ENCODE assay signal across 11 mouse cellular contexts in the genomic region with DNA sequence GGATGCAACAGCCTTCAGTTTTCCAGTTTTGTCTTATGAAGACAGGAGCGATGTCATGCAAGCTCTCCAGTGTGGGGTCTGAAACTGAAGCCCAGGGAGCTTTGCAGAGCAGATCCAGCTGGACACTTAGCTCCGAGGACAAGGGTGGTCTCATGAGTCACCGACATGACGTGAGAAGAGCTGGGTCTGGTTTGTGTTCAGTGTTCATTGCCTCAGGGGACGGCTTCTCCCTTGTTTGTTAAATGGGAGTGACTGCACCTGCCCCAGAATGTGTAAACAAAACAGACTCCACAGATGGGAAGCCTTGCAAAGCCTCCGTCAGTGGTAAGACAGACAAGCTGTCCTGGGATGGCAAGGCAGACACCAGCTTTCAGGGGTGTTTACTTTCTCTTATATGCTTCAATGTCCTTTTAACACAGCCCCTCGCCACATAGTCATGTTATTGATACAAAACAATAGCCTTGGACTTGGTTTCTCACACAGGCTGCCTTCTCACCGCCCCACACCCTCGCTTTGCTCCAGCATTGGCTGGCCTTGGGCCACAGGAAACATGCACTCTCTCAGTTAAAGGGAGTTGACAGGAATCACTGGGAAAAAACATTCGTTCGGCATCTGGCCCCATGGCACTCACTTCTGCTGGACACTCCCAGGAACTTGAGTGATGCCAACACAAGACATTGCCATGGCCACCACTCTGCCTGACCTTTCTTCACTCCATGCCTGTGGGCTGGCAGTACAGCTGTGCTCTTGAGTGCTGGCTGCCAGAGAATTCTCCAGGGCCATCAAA. TPM values are rescaled to one million over a fixed set of nuclear protein-coding genes. Genes with fewer than 3 reads are reported as not detected.
DNase-seq lines count a peak whose midpoint lies in the region; ATAC-seq lines count a peak whose summit lies in the region.
"Had no signal": no experiment of that assay in that cellular context is flagged by ENCODE, and none has a peak within 500 bp of the region (broad histone marks: within the 10 kb centered on the region; RNA-seq: fewer than 3 reads in every experiment).

No protein-coding gene starts in this region.

- peak overlapping the region; percentile 75 for H3K27ac ChIP-seq in stomach, embryonic 16.5 days (ENCODE audit: low read length)
- H3K27ac ChIP-seq in forebrain, embryonic 13.5 days = no peak overlapping the region
- H3K27ac ChIP-seq: layer of hippocampus, adult 2 months had no signal

- no peaks in the 10 kb centered on the region for H3K27me3 ChIP-seq in stomach, embryonic 16.5 days (ENCODE audit: control insufficient read depth, insufficient read depth, low read length)
- H3K27me3 ChIP-seq in forebrain, embryonic 13.5 days = no peaks in the 10 kb centered on the region

- ATAC-seq in stomach, embryonic 16.5 days (ENCODE audit: insufficient read depth, low FRiP score) = peak; percentile 85
- ATAC-seq in forebrain, embryonic 13.5 days = no peak

- peak; percentile 34 for DNase-seq in adrenal gland, adult 2 months
- DNase-seq in adrenal gland, postnatal 4 days (ENCODE audit: low spot score in 2 of 2) = no peak
- peak; percentile 26 for DNase-seq in ovary, postnatal 14 days (ENCODE audit: low spot score)
- DNase-seq in ovary, postnatal 36 days (ENCODE audit: low spot score) = no peak
- DNase-seq in heart, postnatal 36 days = peak; percentile 18 to 28
- DNase-seq in layer of hippocampus, adult 11-12 months (ENCODE audit: low spot score) = no peak

- intact Hi-C loops in heart, postnatal 36 days (cut with DNase I) = no loop called here

- no peak overlapping the region for H3K9ac ChIP-seq in stomach, embryonic 16.5 days (ENCODE audit: low read length)
- H3K9ac ChIP-seq in forebrain, embryonic 13.5 days = no peak overlapping the region

- 14% methylated on average over 11 of the region's 11 CpGs for WGBS in stomach, embryonic 16.5 days
- WGBS in forebrain, embryonic 13.5 days = 73% methylated on average over 11 of the region's 11 CpGs

- H3K4me1 ChIP-seq in stomach, embryonic 16.5 days (ENCODE audit: control insufficient read depth, insufficient read depth, low read length) = peaks cover 26% of the 10 kb centered on the region
- no peaks in the 10 kb centered on the region for H3K4me1 ChIP-seq in forebrain, embryonic 13.5 days

- no peak overlapping the region for H3K4me3 ChIP-seq in stomach, embryonic 16.5 days (replicated peaks; ENCODE audit: low read length)
- H3K4me3 ChIP-seq in forebrain, embryonic 13.5 days = no peak overlapping the region
- H3K4me3 ChIP-seq: layer of hippocampus, adult 2 months; myocyte had no signal

- peak overlapping the region; percentile 11; the same call in 1 of the 2 replicates for H3K4me2 ChIP-seq in stomach, embryonic 16.5 days (ENCODE audit: low read depth, low read length)
- no peak overlapping the region for H3K4me2 ChIP-seq in forebrain, embryonic 13.5 days

- no peaks in the 10 kb centered on the region for H3K9me3 ChIP-seq in stomach, embryonic 16.5 days (replicated peaks; ENCODE audit: control insufficient read depth, low read length)
- no peaks in the 10 kb centered on the region for H3K9me3 ChIP-seq in forebrain, embryonic 13.5 days (replicated peaks)

- no peaks in the 10 kb centered on the region for H3K36me3 ChIP-seq in stomach, embryonic 16.5 days (ENCODE audit: control insufficient read depth, insufficient read depth, low read length)
- no peaks in the 10 kb centered on the region for H3K36me3 ChIP-seq in forebrain, embryonic 13.5 days (ENCODE audit: poor library complexity, severe bottlenecking)

RNA-seq across cellular contexts. Expression of gene Fermt1, which starts 44.3 kb away (rescaled TPM):
- total RNA-seq in adrenal gland, adult 2 months (2021) = not detected
- not detected in 2 replicates for polyA plus RNA-seq in adrenal gland, adult 2 months (2012; rRNA removed)
- total RNA-seq in adrenal gland, postnatal 4 days (2021) = 1 to 10 TPM in 1 of 2 experiments, not detected in 1; 1.9 TPM
- total RNA-seq in heart, postnatal 36 days (2021) = not detected
- polyA plus RNA-seq in stomach, embryonic 16.5 days (2015; fragmentation: Nextera tagmentation; extraction: Ambion mirVana) = 45.0 and 50.9 TPM in 2 replicates
- 0.04 TPM in 1 of 2 replicates, not detected in the other for polyA plus RNA-seq in forebrain, embryonic 13.5 days (2015; fragmentation: Nextera tagmentation; extraction: Ambion mirVana)
- total RNA-seq: gastrocnemius, postnatal 36 days had no signal
- polyA plus RNA-seq: myocyte had no signal

Comparison
In these comparisons a context has a peak if more than half of its experiments do, and no peak if none do; other contexts are left out.
1. DNase-seq: peak in adrenal gland, adult 2 months (single experiment), ovary, postnatal 14 days (single experiment) and heart, postnatal 36 days (2 of 2); none in adrenal gland, postnatal 4 days (0 of 2), ovary, postnatal 36 days (single experiment) and layer of hippocampus, adult 11-12 months (single experiment).